Mouse (Mus musculus) heart, adult 8-10 months (tissue): ENCODE data around the gene Flot1. TPM values are rescaled to one million over a fixed set of nuclear protein-coding genes. Genes with fewer than 3 reads are reported as not detected.
A peak's percentile ranks its signal among the peaks of the same experiment; 100 is the strongest.
"Not testable (repeated sequence)": the region's sequence is repeated elsewhere in the genome, so short reads cannot be mapped to it uniquely, and the experiment has no call there.

Source experiments
- DNase-seq: peaks from one replicate; pipeline ENCODE4 v3.0.0; 2022; ENCODE audit warnings: low spot score
- total RNA-seq, 4 experiments: library from RNA; stranded (reverse); gene quantifications; 2 replicates each; pipeline ENCODE4 v1.2.4; 2022

Flot1 gene
- total RNA-seq, 4 experiments from 2014 or later, result 154 to 174 (median 157) TPM

GRCm38 (mm10) chr17:35835424-35836140 is 12.6 kb downstream of the Flot1 start:
- no peak for DNase-seq

- peak; percentile 89 for DNase-seq
Observed at GRCm38 (mm10) chr17:35836178-35836965, 13.3 kb downstream of the Flot1 start.

GRCm38 (mm10) chr17:35836991-35837422 is 14.0 kb downstream of the Flot1 start:
- DNase-seq, result peak; percentile 86

- DNase-seq, result no peak
Observed at GRCm38 (mm10) chr17:35837487-35837886, 14.5 kb downstream of the Flot1 start.

GRCm38 (mm10) chr17:35838122-35838544 is 15.1 kb downstream of the Flot1 start, which contains the start of gene Tubb5:
Gene Tubb5 (minus strand): TSS chr17:35838306.
- DNase-seq, result peak; percentile 97

- no peak for DNase-seq
Observed at GRCm38 (mm10) chr17:35838570-35838969, 15.5 kb downstream of the Flot1 start.

- DNase-seq, result not testable (repeated sequence)
Observed at GRCm38 (mm10) chr17:35839002-35839401, 16.0 kb downstream of the Flot1 start.

GRCm38 (mm10) chr17:35840561-35840960 is 17.5 kb downstream of the Flot1 start:
- no peak for DNase-seq

GRCm38 (mm10) chr17:35841076-35841950 is 18.3 kb downstream of the Flot1 start, which contains the start of gene Mdc1:
Gene Mdc1 (plus strand): TSS chr17:35841515.
- peak; percentile 100 for DNase-seq

- no peak for DNase-seq
Observed at GRCm38 (mm10) chr17:35842006-35842405, 19.0 kb downstream of the Flot1 start.

- no peak for DNase-seq
Observed at GRCm38 (mm10) chr17:35843514-35843913, 20.5 kb downstream of the Flot1 start.

GRCm38 (mm10) chr17:35848112-35848511 is 25.1 kb downstream of the Flot1 start:
- DNase-seq, result no peak

GRCm38 (mm10) chr17:35850974-35851373 is 27.9 kb downstream of the Flot1 start:
- DNase-seq, result no peak

- DNase-seq, result no peak
Observed at GRCm38 (mm10) chr17:35859371-35859770, 36.3 kb downstream of the Flot1 start.

- DNase-seq, result no peak
Observed at GRCm38 (mm10) chr17:35859835-35860234, 36.8 kb downstream of the Flot1 start.

GRCm38 (mm10) chr17:35860831-35861197 is 37.8 kb downstream of the Flot1 start:
- DNase-seq, result no peak

GRCm38 (mm10) chr17:35861198-35861857 is 38.3 kb downstream of the Flot1 start, which contains the start of gene Nrm:
Gene Nrm (plus strand): TSS chr17:35861318.
- DNase-seq, result peak; percentile 95

- no peak for DNase-seq
Observed at GRCm38 (mm10) chr17:35864832-35865353, 41.9 kb downstream of the Flot1 start.

GRCm38 (mm10) chr17:35865481-35866280 is 42.7 kb downstream of the Flot1 start, which contains the start of gene Ppp1r18:
Gene Ppp1r18 (plus strand): TSS chr17:35865593.
- DNase-seq, result peak; percentile 87
